ENCODE assay signal across 11 mouse cellular contexts in genomic region chr9:50496151-50496505, GRCm38 (mm10). TPM values are rescaled to one million over a fixed set of nuclear protein-coding genes. Genes with fewer than 3 reads are reported as not detected.
A peak's percentile ranks its signal among the peaks of the same experiment; 100 is the strongest.
DNase-seq lines count a peak whose midpoint lies in the region; ATAC-seq and TF ChIP-seq lines count a peak whose summit lies in the region.
"Had no signal": no experiment of that assay in that cellular context is flagged by ENCODE, and none has a peak within 500 bp of the region (broad histone marks: within the 10 kb centered on the region; RNA-seq: fewer than 3 reads in every experiment).

No protein-coding gene starts in this region.

- no peaks in the 10 kb centered on the region; the same call in 1 of the 2 replicates for H3K4me1 ChIP-seq in forebrain, embryonic 11.5 days (replicated peaks; ENCODE audit: control insufficient read depth, insufficient read depth, low read length)
- 0 out of 2 replicates have a peak, but pooled peaks cover 4% of the 10 kb centered on the region for H3K4me1 ChIP-seq in forebrain, embryonic 16.5 days (replicated peaks; ENCODE audit: control insufficient read depth, insufficient read depth, low read length)
- 0 out of 2 replicates have a peak, but pooled peaks cover 2% of the 10 kb centered on the region for H3K4me1 ChIP-seq in kidney, postnatal 0 days (replicated peaks; ENCODE audit: insufficient read depth, low read length)
- peaks cover 7% of the 10 kb centered on the region for H3K4me1 ChIP-seq in ES-Bruce4 (ENCODE audit: control insufficient read depth, insufficient read depth, low read length)

- TF ChIP-seq CTCF in kidney, postnatal 0 days (IDR thresholded peaks at IDR 0.05; ENCODE audit: low read depth), result no peak
- no peak for TF ChIP-seq CTCF in ES-Bruce4 (IDR thresholded peaks at IDR 0.05; ENCODE audit: low read depth, low read length)

- H3K9ac ChIP-seq in forebrain, embryonic 11.5 days (ENCODE audit: low read length), result 0 out of 2 replicates have a peak overlapping the region, but pooled peaks have one; percentile 4
- no peak overlapping the region for H3K9ac ChIP-seq in forebrain, embryonic 16.5 days (replicated peaks; ENCODE audit: low read depth, low read length)
- H3K9ac ChIP-seq in kidney, postnatal 0 days (ENCODE audit: low read depth, low read length), result no peak overlapping the region
- peak overlapping the region; percentile 55 for H3K9ac ChIP-seq in ES-Bruce4 (ENCODE audit: low read depth, poor library complexity, severe bottlenecking)
- H3K9ac ChIP-seq: neural tube, embryonic 15.5 days had no signal

- intact Hi-C loops in left cerebral cortex, postnatal 4 days (cut with DNase I), result no loop called here

- 21% methylated on average over 6 of the region's 6 CpGs for WGBS in forebrain, embryonic 11.5 days
- 24% methylated on average over 6 of the region's 6 CpGs for WGBS in forebrain, embryonic 16.5 days
- 51% methylated on average over 6 of the region's 6 CpGs for WGBS in kidney, postnatal 0 days

- H3K27me3 ChIP-seq in forebrain, embryonic 11.5 days (ENCODE audit: control insufficient read depth, insufficient read depth, low read length), result no peaks in the 10 kb centered on the region
- no peaks in the 10 kb centered on the region for H3K27me3 ChIP-seq in forebrain, embryonic 16.5 days (replicated peaks; ENCODE audit: control insufficient read depth, insufficient read depth, low read length)
- no peaks in the 10 kb centered on the region for H3K27me3 ChIP-seq in kidney, postnatal 0 days (ENCODE audit: insufficient read depth, low read length)
- no peaks in the 10 kb centered on the region for H3K27me3 ChIP-seq in ES-Bruce4 (ENCODE audit: control insufficient read depth, insufficient read depth, low read length, poor library complexity, severe bottlenecking)
- H3K27me3 ChIP-seq: neural tube, embryonic 15.5 days had no signal

- no peak overlapping the region for H3K4me2 ChIP-seq in forebrain, embryonic 11.5 days (ENCODE audit: low read depth, low read length, severe bottlenecking)
- no peak overlapping the region for H3K4me2 ChIP-seq in forebrain, embryonic 16.5 days (ENCODE audit: low read length)
- H3K4me2 ChIP-seq in kidney, postnatal 0 days (ENCODE audit: low read length), result peak overlapping the region; percentile 33
- H3K4me2 ChIP-seq: neural tube, embryonic 15.5 days had no signal

- no peaks in the 10 kb centered on the region for H3K9me3 ChIP-seq in forebrain, embryonic 11.5 days (ENCODE audit: control insufficient read depth, low read length)
- H3K9me3 ChIP-seq in forebrain, embryonic 16.5 days (ENCODE audit: control insufficient read depth, low read length), result no peaks in the 10 kb centered on the region
- no peaks in the 10 kb centered on the region for H3K9me3 ChIP-seq in kidney, postnatal 0 days (replicated peaks; ENCODE audit: low read length)
- H3K9me3 ChIP-seq in ES-Bruce4 (replicated peaks; ENCODE audit: control insufficient read depth, insufficient read depth, low read length, poor library complexity, severe bottlenecking), result no peaks in the 10 kb centered on the region
- H3K9me3 ChIP-seq: neural tube, embryonic 15.5 days had no signal

- no peak for TF ChIP-seq POLR2A in ES-Bruce4 (IDR thresholded peaks at IDR 0.05; ENCODE audit: insufficient read depth, low read length)

- no peak overlapping the region for H3K27ac ChIP-seq in forebrain, embryonic 11.5 days (ENCODE audit: low read depth, low read length)
- no peak overlapping the region for H3K27ac ChIP-seq in forebrain, embryonic 16.5 days (ENCODE audit: low read length)
- H3K27ac ChIP-seq in kidney, postnatal 0 days, result 0 out of 2 replicates have a peak overlapping the region, but pooled peaks have one; percentile 36
- peak overlapping the region; percentile 24 for H3K27ac ChIP-seq in ES-Bruce4 (ENCODE audit: insufficient read depth, low read length)
- H3K27ac ChIP-seq: neural tube, embryonic 15.5 days had no signal

- H3K36me3 ChIP-seq in forebrain, embryonic 11.5 days (ENCODE audit: control insufficient read depth, insufficient read depth, low read length), result no peaks in the 10 kb centered on the region
- H3K36me3 ChIP-seq in forebrain, embryonic 16.5 days (ENCODE audit: control insufficient read depth, insufficient read depth), result no peaks in the 10 kb centered on the region
- no peaks in the 10 kb centered on the region for H3K36me3 ChIP-seq in kidney, postnatal 0 days (ENCODE audit: insufficient read depth, low read length)
- H3K36me3 ChIP-seq in ES-Bruce4 (ENCODE audit: control insufficient read depth, insufficient read depth, low read length, poor library complexity, severe bottlenecking), result no peaks in the 10 kb centered on the region
- H3K36me3 ChIP-seq: neural tube, embryonic 15.5 days had no signal

- no peak for DNase-seq in forebrain, embryonic 11.5 days (ENCODE audit: low spot score)
- DNase-seq in kidney, postnatal 0 days (ENCODE audit: low spot score), result no peak
- no peak for DNase-seq in kidney, postnatal 14 days
- peak; percentile 28 for DNase-seq in liver
- DNase-seq in left cerebral cortex, postnatal 4 days, result no peak
- DNase-seq in gastrocnemius, adult 18-20 months (ENCODE audit: low spot score), result no peak
- DNase-seq: cerebellum, postnatal 36 days; layer of hippocampus, adult 9-11 months had no signal

- no peak for ATAC-seq in forebrain, embryonic 11.5 days (replicated peaks; ENCODE audit: low FRiP score)
- no peak for ATAC-seq in forebrain, embryonic 16.5 days
- ATAC-seq in kidney, postnatal 0 days (replicated peaks; ENCODE audit: low FRiP score, low read depth), result no peak

- TF ChIP-seq EP300 in ES-Bruce4 (IDR thresholded peaks at IDR 0.05; ENCODE audit: insufficient read depth, low read depth, low read length), result 0 out of 2 replicates have a peak, but pooled peaks have one; percentile 20

- H3K4me3 ChIP-seq in forebrain, embryonic 11.5 days (ENCODE audit: low read depth, low read length), result no peak overlapping the region
- H3K4me3 ChIP-seq in forebrain, embryonic 16.5 days (replicated peaks; ENCODE audit: low read length), result no peak overlapping the region
- H3K4me3 ChIP-seq in kidney, postnatal 0 days (replicated peaks; ENCODE audit: low read depth, low read length), result no peak overlapping the region
- peak overlapping the region; percentile 45 for H3K4me3 ChIP-seq in ES-Bruce4 (ENCODE audit: low read depth, low read length)
- H3K4me3 ChIP-seq: neural tube, embryonic 15.5 days had no signal

RNA-seq across cellular contexts. Expression of gene Plet1, which starts 1.8 kb away (rescaled TPM):
- 0.21 TPM in 1 of 2 replicates, not detected in the other for polyA plus RNA-seq in forebrain, embryonic 11.5 days (2014; fragmentation: Nextera tagmentation; extraction: Ambion mirVana)
- 0.22 and 0.44 TPM in 2 replicates for polyA plus RNA-seq in forebrain, embryonic 16.5 days (2015; fragmentation: Nextera tagmentation; extraction: Ambion mirVana)
- polyA plus RNA-seq in kidney, postnatal 0 days (2015; fragmentation: Nextera tagmentation; extraction: Ambion mirVana), result 53.4 and 54.5 TPM in 2 replicates
- 22.7 and 30.9 TPM in 2 replicates for polyA plus RNA-seq in ES-Bruce4 (2011; ENCODE audit: insufficient read depth, insufficient read length, low read depth, missing spikeins)
- not detected for total RNA-seq in left cerebral cortex, postnatal 4 days (2021)
- total RNA-seq in gastrocnemius, adult 18-20 months (2021), result not detected

RNA-seq across cellular contexts. Expression of gene Pts, which starts 32.4 kb away (rescaled TPM):
- 77.5 and 93.5 TPM in 2 replicates for polyA plus RNA-seq in forebrain, embryonic 11.5 days (2014; fragmentation: Nextera tagmentation; extraction: Ambion mirVana)
- 86.8 and 94.1 TPM in 2 replicates for polyA plus RNA-seq in forebrain, embryonic 16.5 days (2015; fragmentation: Nextera tagmentation; extraction: Ambion mirVana)
- 133 and 139 TPM in 2 replicates for polyA plus RNA-seq in kidney, postnatal 0 days (2015; fragmentation: Nextera tagmentation; extraction: Ambion mirVana)
- polyA plus RNA-seq in ES-Bruce4 (2011; ENCODE audit: insufficient read depth, insufficient read length, low read depth, missing spikeins), result 34.3 and 34.4 TPM in 2 replicates
- 10 to 100 TPM; 40.7 to 42.0 TPM for total RNA-seq in left cerebral cortex, postnatal 4 days (2021)
- total RNA-seq in gastrocnemius, adult 18-20 months (2021), result 10 to 100 TPM; 11.0 to 12.2 TPM

RNA-seq across cellular contexts. Expression of gene Il18, which starts 58.5 kb away (rescaled TPM):
- polyA plus RNA-seq in forebrain, embryonic 11.5 days (2014; fragmentation: Nextera tagmentation; extraction: Ambion mirVana), result 9.6 and 10.3 TPM in 2 replicates
- 15.8 and 16.5 TPM in 2 replicates for polyA plus RNA-seq in forebrain, embryonic 16.5 days (2015; fragmentation: Nextera tagmentation; extraction: Ambion mirVana)
- polyA plus RNA-seq in kidney, postnatal 0 days (2015; fragmentation: Nextera tagmentation; extraction: Ambion mirVana), result 3.7 and 5.2 TPM in 2 replicates
- 1.2 and 2.1 TPM in 2 replicates for polyA plus RNA-seq in ES-Bruce4 (2011; ENCODE audit: insufficient read depth, insufficient read length, low read depth, missing spikeins)
- total RNA-seq in left cerebral cortex, postnatal 4 days (2021), result 10 to 100 TPM; 16.3 to 17.0 TPM
- 1 to 10 TPM; 1.0 to 2.0 TPM for total RNA-seq in gastrocnemius, adult 18-20 months (2021)

RNA-seq across cellular contexts. Expression of gene Bco2, which starts 58.9 kb away (rescaled TPM):
- polyA plus RNA-seq in forebrain, embryonic 11.5 days (2014; fragmentation: Nextera tagmentation; extraction: Ambion mirVana), result 0.33 and 0.63 TPM in 2 replicates
- 0.52 and 0.61 TPM in 2 replicates for polyA plus RNA-seq in forebrain, embryonic 16.5 days (2015; fragmentation: Nextera tagmentation; extraction: Ambion mirVana)
- 0.17 and 0.27 TPM in 2 replicates for polyA plus RNA-seq in kidney, postnatal 0 days (2015; fragmentation: Nextera tagmentation; extraction: Ambion mirVana)
- polyA plus RNA-seq in ES-Bruce4 (2011; ENCODE audit: insufficient read depth, insufficient read length, low read depth, missing spikeins), result not detected in 2 replicates
- total RNA-seq in left cerebral cortex, postnatal 4 days (2021), result under 1 TPM; 0.70 to 0.93 TPM
- total RNA-seq in gastrocnemius, adult 18-20 months (2021), result under 1 TPM; 0.27 to 0.55 TPM

Comparison
In these comparisons a context has a peak if more than half of its experiments do, and no peak if none do; other contexts are left out.
1. H3K9ac ChIP-seq: peak in forebrain, embryonic 11.5 days (single experiment) and ES-Bruce4 (single experiment); none in forebrain, embryonic 16.5 days (single experiment) and kidney, postnatal 0 days (single experiment).
2. H3K27ac ChIP-seq: peak in kidney, postnatal 0 days (single experiment) and ES-Bruce4 (single experiment); none in forebrain, embryonic 11.5 days (single experiment) and forebrain, embryonic 16.5 days (single experiment).
3. RNA of gene Plet1, which starts 1.8 kb away (polyA plus RNA-seq): 53.4 to 54.5 TPM in kidney, postnatal 0 days and 22.7 to 30.9 TPM in ES-Bruce4; 0.22 to 0.44 TPM in forebrain, embryonic 16.5 days and 0.21 TPM in forebrain, embryonic 11.5 days; every median in the first group is over 10 times any median in the second.